Mouse (Mus musculus) Patski (cell line): Measurements from ENCODE around the gene Rorb. TPM values are rescaled to one million over a fixed set of nuclear protein-coding genes. Genes with fewer than 3 reads are reported as not detected.

ENCODE experiments used
- ATAC-seq: fragments of 100-300 bp; one replicate; pipeline ENCODE4 v1.8.0; 2021
- CTCF ChIA-PET: fragments of 350-600 bp; sonication (Branson Sonifier 250); formaldehyde crosslinking; loops from one replicate; lab custom pipeline; 2022; ENCODE audit warnings: inconsistent platforms; lab: Charles Lee
- POLR2A ChIA-PET: fragments of 350-600 bp; sonication (Branson Sonifier 250); formaldehyde crosslinking; loops from one replicate; lab custom pipeline; 2022; ENCODE audit warnings: antibody characterized with exemption, inconsistent platforms; lab: Charles Lee
- DNase-seq: peaks from one replicate; pipeline ENCODE4 v3.0.0-alpha.2; 2011; ENCODE audit warnings: low read depth, low spot score
- H3K27me3 ChIP-seq: fragments of 371-371 bp; one replicate; pipeline ENCODE4 v1.5.1; 2021
- CTCF ChIP-seq: fragments of 100-300 bp; IDR thresholded peaks from one replicate; pipeline ENCODE4 v1.5.1; 2021
- in situ Hi-C: fragments of 300-500 bp; cut with MboI; formaldehyde crosslinking; loops from 3 replicates; pipeline ENCODE4 v1.11.1; 2018; ENCODE audit warnings: low pct_unique_long_range_greater_than_20kb, mixed read lengths
- polyA plus RNA-seq: library from polyadenylated mRNA; unstranded; gene quantifications from one replicate; pipeline ENCODE4 v1.2.3, GENCODE M21; 2021

The Rorb gene
- polyA plus RNA-seq, 1 experiment from 2014 or later: 0.03 TPM

- ATAC-seq: no peak
- CTCF ChIA-PET: no interaction called here
- POLR2A ChIA-PET: interaction anchor here (1.2 kb wide), 1 partner anchor 8 kb away, joined by 3 read pairs; no protein-coding TSS in a partner anchor
- H3K27me3 ChIP-seq: no peaks in the 10 kb centered on the region
- DNase-seq: no peak
- no peak for TF ChIP-seq CTCF
- in situ Hi-C loops: no loop called here
Observed at GRCm38 (mm10) chr19:18952806-18953205, 158.2 kb downstream of the Rorb start.

DNA sequence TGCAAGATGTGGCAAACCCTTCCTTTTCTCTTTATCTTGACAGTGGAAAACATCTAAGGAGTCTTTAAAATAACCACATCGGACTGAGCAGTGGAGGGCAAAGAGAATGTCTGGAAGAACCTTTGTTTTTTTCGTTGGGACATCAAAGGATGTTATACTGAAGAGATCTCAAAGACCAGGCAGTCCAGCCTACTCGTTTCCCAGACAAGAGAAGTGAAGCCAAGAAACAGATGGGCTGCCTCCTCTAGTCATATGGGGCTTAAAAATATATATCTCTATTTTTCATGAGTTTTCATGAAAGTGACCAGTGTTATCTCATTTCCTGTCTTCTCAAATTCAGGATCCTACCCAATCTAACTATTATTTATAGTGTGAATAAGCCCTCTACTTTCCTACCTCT is 163.8 kb downstream of the Rorb start:
- ATAC-seq: no peak
- POLR2A ChIA-PET: no interaction called here
- no peaks in the 10 kb centered on the region for H3K27me3 ChIP-seq
- CTCF ChIA-PET: no interaction called here
- no peak for DNase-seq
- in situ Hi-C loops: no loop called here
- TF ChIP-seq CTCF: no peak

DNA sequence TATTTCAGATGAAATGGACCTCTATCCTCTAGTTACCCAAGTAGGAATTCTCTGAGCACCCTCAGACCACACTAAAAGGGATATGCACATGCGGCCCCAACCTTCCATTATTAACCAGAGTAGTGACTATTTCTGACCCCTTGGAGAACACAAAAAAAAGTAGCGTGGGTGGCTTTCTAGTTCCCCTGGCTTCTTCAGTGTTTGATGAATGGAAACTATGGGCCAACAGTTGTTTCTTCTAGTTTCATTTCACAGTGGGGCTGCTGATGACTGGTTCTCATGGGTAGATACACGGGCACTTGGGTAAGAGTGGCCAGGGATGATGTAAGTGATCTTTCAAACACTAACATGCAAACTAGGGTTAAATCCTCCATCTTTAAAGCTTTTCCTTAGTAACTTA is 165.7 kb downstream of the Rorb start:
- no peak for DNase-seq
- ChIA-PET POLR2A (no interaction called here), CTCF (interaction anchor here (0.9 to 1.7 kb wide), 2 partner anchors 11 to 29 kb away, joined by 3 to 5 read pairs; no protein-coding TSS in a partner anchor)
- TF ChIP-seq CTCF: no peak
- in situ Hi-C loops: no loop called here
- no peak for ATAC-seq
- H3K27me3 ChIP-seq: no peaks in the 10 kb centered on the region

DNA sequence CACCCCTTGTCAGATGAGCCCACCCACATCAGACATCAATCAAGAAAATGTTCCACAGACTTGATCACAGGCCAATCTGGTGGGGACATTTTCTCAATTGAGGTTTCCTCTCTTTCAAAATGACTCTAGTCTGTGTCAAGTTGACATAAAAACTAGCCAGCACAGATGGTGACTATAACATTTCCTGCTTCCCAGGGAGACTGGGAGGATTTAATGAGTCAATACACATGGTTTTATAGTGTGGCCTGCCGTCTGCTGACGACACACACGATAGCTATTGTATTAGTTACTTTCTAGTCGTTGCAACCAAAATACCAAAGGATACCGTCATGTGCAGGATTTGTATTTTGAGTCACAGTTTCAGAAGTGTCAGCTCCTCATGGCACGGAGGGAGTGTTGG is 169.6 kb downstream of the Rorb start:
- no peak for DNase-seq
- ChIA-PET POLR2A (no interaction called here), CTCF (interaction anchor here (1.2 kb wide), 1 partner anchor 13 kb away, joined by 4 read pairs; no protein-coding TSS in a partner anchor)
- no peaks in the 10 kb centered on the region for H3K27me3 ChIP-seq
- no peak for ATAC-seq
- in situ Hi-C loops: no loop called here
- no peak for TF ChIP-seq CTCF

DNA sequence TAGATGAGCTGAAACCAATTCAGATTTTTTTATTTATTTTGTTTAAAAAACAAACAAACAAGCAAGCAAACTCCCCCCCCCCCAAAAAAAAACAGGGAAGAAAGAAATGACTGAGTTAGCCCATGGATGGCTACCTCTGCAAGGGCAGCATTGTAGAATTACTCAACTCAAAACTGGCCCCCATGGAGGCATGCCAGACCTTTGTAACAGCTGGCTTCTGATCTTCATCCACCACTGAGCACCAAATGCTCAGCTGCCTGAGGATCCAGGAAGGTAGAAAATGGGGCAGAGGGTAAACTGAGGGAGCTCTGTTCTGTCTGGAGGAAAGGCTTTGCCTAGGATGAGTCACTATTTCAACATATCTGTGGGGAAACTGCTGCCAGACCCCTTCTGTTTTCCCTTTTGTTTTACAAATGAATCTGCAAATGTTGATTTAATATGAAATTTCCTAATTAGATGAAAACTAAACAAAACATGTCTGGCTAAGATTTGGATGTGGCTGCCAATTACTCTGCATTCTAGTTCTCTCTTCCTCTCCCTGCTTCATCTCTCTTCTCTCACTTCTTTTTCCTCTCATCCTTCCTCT is 199.1 kb downstream of the Rorb start:
- in situ Hi-C loops: no loop called here
- ATAC-seq (peak; percentile 67), DNase-seq (no peak)
- ChIA-PET POLR2A (interaction anchor here (0.6 to 0.7 kb wide), 2 partner anchors 32 to 92 kb away, joined by 3 to 4 read pairs; no protein-coding TSS in a partner anchor), CTCF (interaction anchor here (1.3 to 1.8 kb wide), 4 partner anchors 10 to 40 kb away, joined by 3 to 5 read pairs (median 4); no protein-coding TSS in a partner anchor)
- no peak for TF ChIP-seq CTCF
- H3K27me3 ChIP-seq: no peaks in the 10 kb centered on the region

DNA sequence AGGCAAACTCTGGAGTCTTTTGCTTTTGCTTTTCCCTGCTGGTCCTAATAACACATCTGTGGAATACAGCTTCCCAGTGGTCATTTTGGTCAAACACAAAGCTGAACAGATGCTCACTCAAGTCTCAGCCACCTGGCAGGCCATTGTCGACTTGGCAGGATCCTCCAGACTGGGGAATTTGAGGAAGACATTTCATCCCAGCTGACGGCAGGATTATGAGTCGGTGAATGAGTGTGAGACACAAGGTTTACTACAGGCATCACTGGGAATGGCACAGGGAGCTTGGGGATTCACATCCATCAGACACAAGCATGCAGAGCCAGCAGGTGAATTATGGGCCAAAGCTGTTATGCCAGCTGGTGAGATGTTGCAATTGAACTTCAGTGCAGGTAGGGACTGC is 201.4 kb downstream of the Rorb start:
- in situ Hi-C loops: no loop called here

GRCm38 (mm10) chr19:18905511-18905910 is 205.5 kb downstream of the Rorb start:
- ChIA-PET POLR2A (no interaction called here), CTCF (interaction anchor here (1.0 to 1.4 kb wide), 2 partner anchors 13 to 69 kb away, joined by 3 to 5 read pairs; no protein-coding TSS in a partner anchor)
- ATAC-seq (no peak), DNase-seq (no peak)
- in situ Hi-C loops: no loop called here
- H3K27me3 ChIP-seq: no peaks in the 10 kb centered on the region
- no peak for TF ChIP-seq CTCF

More for the DNA sequence above, 201.4 kb downstream of the Rorb start:
- POLR2A ChIA-PET: no interaction called here
- DNase-seq (no peak), ATAC-seq (no peak)
- TF ChIP-seq CTCF: no peak
- no peaks in the 10 kb centered on the region for H3K27me3 ChIP-seq
- CTCF ChIA-PET: no interaction called here

DNA sequence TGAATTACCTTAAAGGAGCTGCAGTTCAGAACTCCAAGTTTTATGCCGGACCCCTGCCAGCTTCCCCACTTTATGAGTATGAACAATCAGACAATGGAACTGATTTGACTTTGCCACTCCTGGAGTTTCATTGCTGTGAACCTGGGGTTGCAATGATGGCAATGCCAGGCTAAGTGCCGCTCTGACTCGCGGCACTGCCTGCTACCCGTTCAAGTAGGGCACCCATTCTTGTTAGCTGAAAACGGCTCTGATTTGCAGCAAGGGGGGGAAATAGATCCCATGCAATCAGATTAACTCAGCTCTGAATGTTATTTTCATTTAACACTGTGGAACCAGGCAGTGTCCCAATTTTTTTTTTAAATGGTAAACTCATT is 208.3 kb downstream of the Rorb start:
- H3K27me3 ChIP-seq: no peaks in the 10 kb centered on the region
- POLR2A ChIA-PET: no interaction called here
- no peak for ATAC-seq

DNA sequence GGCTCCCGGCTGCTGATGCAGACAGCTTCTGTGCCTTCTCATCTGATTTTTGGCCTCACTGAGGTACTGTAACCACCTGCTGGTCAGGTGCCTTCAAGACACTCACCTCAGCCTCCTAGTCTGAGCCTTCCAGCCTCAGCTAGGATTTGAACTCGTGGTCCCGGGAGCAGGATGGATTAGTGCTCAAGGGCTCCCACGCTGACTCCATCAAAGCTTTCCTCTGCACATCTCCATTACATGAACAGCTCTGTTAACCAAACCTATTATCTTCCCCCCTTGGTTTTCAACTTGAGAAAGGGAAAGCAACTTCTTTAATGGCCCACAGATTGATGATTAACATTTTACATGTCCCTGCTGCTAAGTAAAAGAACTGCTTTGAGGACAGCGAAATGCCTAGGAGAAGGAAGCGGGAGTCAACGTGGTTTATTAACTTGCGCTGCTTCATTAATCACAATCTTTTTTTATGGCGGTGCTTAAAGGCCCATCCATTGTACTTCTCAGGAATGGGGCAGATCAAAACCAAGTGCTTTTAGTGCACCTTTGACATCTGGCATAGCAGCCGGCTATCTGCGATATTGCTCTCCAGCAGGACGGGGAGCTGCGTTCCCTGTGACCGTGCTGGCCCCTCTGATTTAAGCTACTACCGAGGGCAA is 208.8 kb downstream of the Rorb start:
- ATAC-seq (peak; percentile 35), DNase-seq (no peak)
- H3K27me3 ChIP-seq: no peaks in the 10 kb centered on the region
- TF ChIP-seq CTCF: no peak
- POLR2A ChIA-PET: no interaction called here
- CTCF ChIA-PET: interaction anchor here (1.0 to 2.0 kb wide), 3 partner anchors 10 to 53 kb away, joined by 3 to 5 read pairs (median 3); no protein-coding TSS in a partner anchor
- in situ Hi-C loops: no loop called here

More for the DNA sequence above, 208.3 kb downstream of the Rorb start:
- DNase-seq: no peak
- TF ChIP-seq CTCF: no peak
- CTCF ChIA-PET: interaction anchor here (1.5 to 2.0 kb wide), 2 partner anchors 10 to 53 kb away, joined by 3 to 5 read pairs; no protein-coding TSS in a partner anchor
- in situ Hi-C loops: no loop called here

- DNase-seq: no peak
- in situ Hi-C loops: no loop called here
- ATAC-seq: no peak
- no peaks in the 10 kb centered on the region for H3K27me3 ChIP-seq
- ChIA-PET POLR2A (no interaction called here), CTCF (interaction anchor here (0.7 to 1.5 kb wide), 2 partner anchors 11 to 13 kb away, joined by 3 to 4 read pairs; no protein-coding TSS in a partner anchor)
- TF ChIP-seq CTCF: no peak
Observed at GRCm38 (mm10) chr19:18898238-18898637, 212.8 kb downstream of the Rorb start.

DNA sequence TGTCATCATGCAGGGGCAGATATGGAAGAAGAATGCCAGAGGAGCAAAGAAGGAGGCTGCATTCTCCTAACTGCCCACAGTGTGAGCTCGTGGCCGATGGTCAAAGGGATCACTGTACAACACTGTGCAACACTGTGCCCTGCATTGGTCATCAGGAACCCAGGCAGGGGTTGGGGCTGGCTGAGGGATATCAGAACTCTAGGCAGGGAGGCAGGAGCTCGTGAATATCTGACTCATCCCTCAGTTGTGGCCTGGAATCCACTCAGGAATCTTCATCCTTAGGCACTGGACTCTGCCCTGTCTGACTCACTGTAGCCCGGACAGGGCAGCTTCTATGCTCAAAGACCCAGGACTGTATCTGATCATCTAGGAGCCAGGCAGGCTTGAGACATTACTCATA is 220.8 kb downstream of the Rorb start:
- ChIA-PET POLR2A (no interaction called here), CTCF (interaction anchor here (0.6 to 1.5 kb wide), 5 partner anchors 16 to 50 kb away, joined by 3 to 4 read pairs (median 4); no protein-coding TSS in a partner anchor)
- TF ChIP-seq CTCF: peak; percentile 56
- ATAC-seq (peak; percentile 99), DNase-seq (peak; percentile 98)
- in situ Hi-C loops: no loop called here
- no peaks in the 10 kb centered on the region for H3K27me3 ChIP-seq
